Mouse (Mus musculus): ENCODE results near the gene Amelx.

Amelx gene

GRCm38 (mm10) chrX:169187100-169187499, at the start of gene Amelx:
Gene Amelx (minus strand): TSS chrX:169187200.
- DNase-seq = no peak

DNA sequence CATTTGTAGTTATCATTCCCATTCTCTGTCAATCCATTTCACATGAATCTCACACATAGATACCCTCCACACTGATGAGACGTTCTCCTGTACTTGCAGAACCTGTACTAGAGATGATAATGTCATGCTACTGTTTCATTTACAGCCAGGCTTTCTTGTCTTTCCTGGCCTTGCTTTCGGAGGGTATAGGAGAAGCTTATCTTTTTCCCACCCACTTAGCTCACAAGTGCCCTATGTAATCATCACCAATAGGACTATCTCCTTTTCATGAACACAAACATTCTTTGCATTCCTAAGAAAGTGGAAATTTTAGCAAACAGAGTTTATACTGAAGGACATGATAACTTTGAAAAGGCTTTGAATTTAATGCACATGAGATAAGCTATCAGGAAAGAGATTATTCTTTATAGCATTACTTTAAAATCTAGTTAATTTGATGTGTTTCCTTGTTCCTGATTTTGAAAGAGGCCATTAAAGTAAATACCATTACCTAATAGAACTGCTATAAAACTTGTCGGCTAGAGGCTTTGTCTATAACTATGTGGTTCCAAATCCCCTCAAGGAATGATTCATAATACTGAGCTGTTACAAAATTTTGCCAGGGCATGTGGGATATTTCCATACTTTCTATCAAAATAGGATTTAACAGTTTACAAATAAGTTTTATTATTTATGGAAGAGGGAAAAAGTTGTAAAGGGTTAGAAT, 35.5 kb upstream of the Amelx start:
- no peak for DNase-seq

GRCm38 (mm10) chrX:169220064-169220463, 33.1 kb upstream of the Amelx start:
- peak; percentile 2 to 10 for DNase-seq

DNA sequence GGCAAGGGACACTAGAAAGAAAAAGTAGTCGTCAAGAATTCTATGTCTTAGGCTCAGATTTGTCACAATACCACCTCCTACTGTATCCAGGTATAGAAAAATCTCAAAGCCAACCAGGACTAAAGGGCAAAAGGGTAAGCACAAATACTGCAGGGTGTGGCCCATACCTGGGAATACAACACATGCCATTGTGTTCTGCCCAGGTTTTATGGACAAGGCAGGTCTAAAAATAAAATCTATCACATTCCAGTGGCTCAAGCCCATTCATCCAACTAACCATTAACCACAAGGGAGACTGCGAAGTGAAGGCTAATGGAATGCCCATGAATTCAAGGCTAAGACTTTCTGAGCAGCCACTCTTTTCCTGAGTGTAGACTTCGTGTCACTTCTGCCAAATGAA, 23.0 kb upstream of the Amelx start:
- DNase-seq = no peak

- no peak for DNase-seq
Measured at GRCm38 (mm10) chrX:169178634-169179033, 8.4 kb downstream of the Amelx start.

DNA sequence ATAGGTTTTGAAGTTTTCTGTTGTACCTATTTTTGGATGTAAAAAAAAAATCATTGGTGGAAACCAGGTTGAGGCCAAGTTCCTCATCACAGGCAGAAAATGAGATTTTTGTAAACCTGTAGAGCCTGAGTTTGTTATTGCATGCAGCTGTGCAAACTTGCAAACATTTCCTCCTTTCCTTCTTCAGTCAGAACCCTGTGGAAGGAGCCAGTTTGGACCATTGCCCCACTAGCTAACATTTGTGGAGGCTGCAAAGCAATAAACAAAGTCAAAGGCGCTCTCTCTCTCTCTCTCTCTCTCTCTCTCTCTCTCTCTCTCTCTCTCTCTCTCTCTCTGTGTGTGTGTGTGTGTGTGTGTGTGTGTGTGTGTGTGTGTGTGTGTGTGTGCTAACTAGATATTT, 13.2 kb downstream of the Amelx start:
- DNase-seq = peak in 1 of 2 experiments; percentile 1

DNA sequence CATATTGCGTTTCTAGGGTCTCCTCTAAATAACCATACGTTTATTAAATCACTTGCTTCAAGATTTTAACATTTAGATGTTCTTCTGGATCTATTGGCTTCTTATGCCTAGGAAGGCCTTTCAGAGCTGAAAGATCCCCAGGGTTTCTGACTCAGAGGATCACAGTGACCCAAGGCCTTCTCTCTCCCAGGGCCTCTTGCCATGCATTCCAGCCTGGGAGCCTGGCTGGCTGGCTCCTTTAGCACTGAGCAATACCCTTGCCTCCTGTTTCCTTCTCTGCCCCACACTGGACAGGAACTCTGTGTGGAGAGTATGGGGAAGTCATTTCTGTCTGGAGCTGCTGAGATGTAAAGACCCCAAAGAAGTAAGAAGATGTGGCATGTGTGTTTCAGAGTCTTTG, 16.0 kb downstream of the Amelx start:
- DNase-seq = no peak

DNA sequence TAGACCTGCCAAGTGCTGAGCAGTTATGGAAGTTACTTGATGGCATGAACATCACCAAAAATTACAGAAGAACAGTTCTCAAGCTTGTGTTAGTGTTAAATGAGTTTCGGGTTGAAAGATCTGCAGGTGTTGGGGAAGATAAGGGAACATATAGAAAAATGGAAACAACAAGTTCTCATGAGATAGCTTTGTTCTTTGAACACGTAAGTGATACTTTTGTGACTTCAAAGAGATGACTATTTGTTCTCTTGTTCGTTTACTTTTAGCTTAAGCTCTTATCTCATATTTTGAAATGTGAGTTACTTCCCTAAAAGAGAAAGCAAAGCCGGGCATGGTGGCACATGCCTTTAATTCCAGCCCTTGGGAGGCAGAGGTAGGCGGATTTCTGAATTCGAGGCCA, 28.6 kb downstream of the Amelx start:
- no peak for DNase-seq

GRCm38 (mm10) chrX:169153805-169154204, 33.2 kb downstream of the Amelx start:
- DNase-seq = no peak

DNA sequence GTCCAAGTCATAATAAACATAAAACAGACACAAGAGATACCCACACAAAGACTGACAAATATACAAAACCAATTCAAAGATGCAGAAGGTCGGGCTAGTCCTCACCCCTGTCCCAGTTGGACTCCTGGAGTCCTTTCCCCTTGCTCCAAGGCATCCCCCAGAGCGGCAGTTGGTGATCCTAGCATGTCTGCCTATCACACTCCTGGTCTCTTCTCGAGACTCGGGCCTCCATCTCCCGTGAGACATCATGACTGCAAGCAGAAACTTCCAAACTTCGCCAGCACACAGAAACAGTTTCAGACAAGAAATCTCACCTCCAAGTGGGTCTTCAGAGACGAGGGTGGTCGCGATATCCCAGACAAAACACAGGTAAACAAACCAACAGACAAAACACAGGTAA, 46.5 kb downstream of the Amelx start:
- DNase-seq = no peak

GRCm38 (mm10) chrX:169139758-169140157, 47.2 kb downstream of the Amelx start:
- no peak for DNase-seq
